Mouse (Mus musculus) MEL (cell line): ENCODE measurements around the gene Mrm2. TPM values are rescaled to one million over a fixed set of nuclear protein-coding genes. Genes with fewer than 3 reads are reported as not detected.

Experiments
- DNase-seq: peaks from one replicate; pipeline ENCODE4 v3.0.0; 2011; ENCODE audit warnings: low read depth, low spot score
- H3K27ac ChIP-seq: 2 replicates; pipeline ENCODE4 v1.5.1; 2012; ENCODE audit warnings: low read depth, mild to moderate bottlenecking, control low read depth, low read length, moderate library complexity; ENCODE audit not compliant: control insufficient read depth
- H3K27me3 ChIP-seq, 2 experiments: fragments of 150-350 bp in 1 of 2; sonication (generic) in 1 of 2; 2 replicates each; pipeline ENCODE4 v1.6.1; 2012; ENCODE audit warnings: low read length in 2 of 2, mild to moderate bottlenecking in 2 of 2, improper control_type of control experiment in 1 of 2, moderate library complexity in 1 of 2; ENCODE audit not compliant: insufficient read depth in 2 of 2, control insufficient read depth in 1 of 2
- H3K36me3 ChIP-seq, 2 experiments: 2 replicates each; pipeline ENCODE4 v1.6.1; 2012 to 2014; ENCODE audit warnings: low read length in 2 of 2, improper control_type of control experiment in 1 of 2, inconsistent platforms in 1 of 2, mild to moderate bottlenecking in 1 of 2; ENCODE audit not compliant: insufficient read depth in 2 of 2, control insufficient read depth in 1 of 2
- H3K4me1 ChIP-seq, 2 experiments: fragments of 150-350 bp in 1 of 2; sonication (generic) in 1 of 2; 2 replicates each; pipeline ENCODE4 v1.6.1; 2012; ENCODE audit warnings: low read length in 2 of 2, improper control_type of control experiment in 1 of 2, mild to moderate bottlenecking in 1 of 2; ENCODE audit not compliant: insufficient read depth in 2 of 2, control insufficient read depth in 1 of 2
- H3K4me3 ChIP-seq, 2 experiments: fragments of 150-350 bp in 1 of 2; sonication (generic) in 1 of 2; 2 replicates each; pipeline ENCODE4 v1.5.1; 2012; ENCODE audit warnings: low read depth in 2 of 2, low read length in 2 of 2, mild to moderate bottlenecking in 2 of 2, moderate library complexity in 2 of 2, control low read depth in 1 of 2, improper control_type of control experiment in 1 of 2; ENCODE audit not compliant: control insufficient read depth in 1 of 2, insufficient read depth in 1 of 2
- H3K79me2 ChIP-seq: 2 replicates; pipeline ENCODE4 v1.6.1; 2012; ENCODE audit warnings: mild to moderate bottlenecking, low read length, moderate library complexity; ENCODE audit not compliant: control insufficient read depth, poor library complexity, insufficient read depth
- H3K9ac ChIP-seq: 2 replicates; pipeline ENCODE4 v1.6.1; 2012; ENCODE audit warnings: low read depth, mild to moderate bottlenecking, control low read depth, low read length, moderate library complexity; ENCODE audit not compliant: control insufficient read depth, poor library complexity, severe bottlenecking
- H3K9me3 ChIP-seq: fragments of 150-350 bp; sonication (generic); replicated peaks from 2 replicates; pipeline ENCODE4 v1.6.1; 2012; ENCODE audit warnings: mild to moderate bottlenecking, low read length, improper control_type of control experiment, moderate library complexity; ENCODE audit not compliant: insufficient read depth
- BHLHE40 ChIP-seq: IDR thresholded peaks from 2 replicates; pipeline ENCODE4 v1.6.1; 2012; ENCODE audit warnings: low read depth, mild to moderate bottlenecking, inconsistent platforms, low read length, improper control_type of control experiment, borderline replicate concordance
- CHD2 ChIP-seq: IDR thresholded peaks from 2 replicates; pipeline ENCODE4 v1.6.1; 2011; ENCODE audit warnings: low read length, improper control_type of control experiment
- CTCF ChIP-seq, 3 experiments: IDR thresholded peaks in 2 of 3; conservative IDR thresholded peaks in 1 of 3; 2 replicates each; pipeline ENCODE4 v1.5.1; 2011 to 2012; ENCODE audit warnings: low read length in 3 of 3, low read depth in 2 of 3, mild to moderate bottlenecking in 2 of 3, improper control_type of control experiment in 1 of 3, inconsistent platforms in 1 of 3, mixed read lengths in 1 of 3, moderate library complexity in 1 of 3; ENCODE audit not compliant: control insufficient read depth in 1 of 3, insufficient read depth in 1 of 3, poor library complexity in 1 of 3, severe bottlenecking in 1 of 3
- E2F4 ChIP-seq: IDR thresholded peaks from 2 replicates; pipeline ENCODE4 v1.6.1; 2011; ENCODE audit warnings: low read depth, low read length, improper control_type of control experiment, borderline replicate concordance
- EP300 ChIP-seq, 2 experiments: IDR thresholded peaks; 2 replicates each; pipeline ENCODE4 v1.6.1; 2011; ENCODE audit warnings: improper control_type of control experiment in 2 of 2, low read length in 2 of 2, low read depth in 1 of 2, mild to moderate bottlenecking in 1 of 2
- HCFC1 ChIP-seq: IDR thresholded peaks from 2 replicates; pipeline ENCODE4 v1.6.1; 2012; ENCODE audit warnings: low read depth, mild to moderate bottlenecking, inconsistent platforms, low read length, improper control_type of control experiment, moderate library complexity
- MAFK ChIP-seq: IDR thresholded peaks from 2 replicates; pipeline ENCODE4 v1.6.1; 2011; ENCODE audit warnings: low read depth, mild to moderate bottlenecking, low read length, improper control_type of control experiment, borderline replicate concordance
- MAX ChIP-seq: IDR thresholded peaks from 2 replicates; pipeline ENCODE4 v1.6.1; 2011; ENCODE audit warnings: low read length, improper control_type of control experiment
- MAZ ChIP-seq: IDR thresholded peaks from 2 replicates; pipeline ENCODE4 v1.6.1; 2012; ENCODE audit warnings: low read depth, mild to moderate bottlenecking, inconsistent platforms, low read length, improper control_type of control experiment
- MYB ChIP-seq: IDR thresholded peaks from 2 replicates; pipeline ENCODE4 v1.6.1; 2011; ENCODE audit warnings: mild to moderate bottlenecking, low read depth, low read length, improper control_type of control experiment
- POLR2AphosphoS2 ChIP-seq: IDR thresholded peaks from 2 replicates; pipeline ENCODE4 v1.6.1; 2011; ENCODE audit warnings: low read length, improper control_type of control experiment
- POLR2AphosphoS5 ChIP-seq: IDR thresholded peaks from 2 replicates; pipeline ENCODE4 v1.6.1; 2012; ENCODE audit warnings: low read depth, borderline replicate concordance, mild to moderate bottlenecking, inconsistent platforms, low read length, moderate library complexity, mixed read lengths
- RAD21 ChIP-seq: IDR thresholded peaks from 2 replicates; pipeline ENCODE4 v1.6.1; 2011; ENCODE audit warnings: mild to moderate bottlenecking, low read depth, low read length, improper control_type of control experiment
- RCOR1 ChIP-seq: IDR thresholded peaks from 2 replicates; pipeline ENCODE4 v1.6.1; 2012; ENCODE audit warnings: low read depth, mild to moderate bottlenecking, inconsistent platforms, low read length, improper control_type of control experiment
- SIN3A ChIP-seq: IDR thresholded peaks from 2 replicates; pipeline ENCODE4 v1.6.1; 2012; ENCODE audit warnings: low read length, improper control_type of control experiment, inconsistent platforms
- TAL1 ChIP-seq: IDR thresholded peaks from 2 replicates; pipeline ENCODE4 v1.6.1; 2012; ENCODE audit warnings: mild to moderate bottlenecking, inconsistent platforms, low read length, moderate library complexity, mixed read lengths
- USF1 ChIP-seq: IDR thresholded peaks from 2 replicates; pipeline ENCODE4 v1.6.1; 2014; ENCODE audit warnings: low read depth, mild to moderate bottlenecking, inconsistent platforms, low read length, improper control_type of control experiment, moderate library complexity
- USF2 ChIP-seq, 2 experiments: IDR thresholded peaks; 2 replicates each; pipeline ENCODE4 v1.6.1; 2011 to 2012; ENCODE audit warnings: improper control_type of control experiment in 2 of 2, low read length in 2 of 2, borderline replicate concordance in 1 of 2, inconsistent platforms in 1 of 2, low read depth in 1 of 2, mild to moderate bottlenecking in 1 of 2; ENCODE audit not compliant: insufficient read depth in 1 of 2
- ZKSCAN1 ChIP-seq: IDR thresholded peaks from 2 replicates; pipeline ENCODE4 v1.6.1; 2012; ENCODE audit warnings: low read depth, mild to moderate bottlenecking, inconsistent platforms, low read length, improper control_type of control experiment, moderate library complexity
- ZMIZ1 ChIP-seq: IDR thresholded peaks from 2 replicates; pipeline ENCODE4 v1.6.1; 2012; ENCODE audit warnings: low read depth, mild to moderate bottlenecking, inconsistent platforms, low read length, improper control_type of control experiment, moderate library complexity
- polyA plus RNA-seq, 2 experiments: library from polyadenylated mRNA; stranded (reverse) in 1 of 2; unstranded in 1 of 2; fragments of >175 nt in 1 of 2; fragments of >200 nt in 1 of 2; gene quantifications; 2 replicates each; pipeline versions ENCODE4 v1.2.1 to v1.2.4; 2012; ENCODE audit warnings: low replicate concordance in 2 of 2, low read depth in 1 of 2; ENCODE audit not compliant: insufficient read length in 2 of 2, insufficient read depth in 1 of 2, missing spikeins in 1 of 2
- total RNA-seq: library from RNA; depleted of rRNA; stranded (reverse); fragments of 300-350 nt; gene quantifications from 2 replicates; pipeline ENCODE4 v1.2.3, GENCODE M21; 2012

Mrm2 gene
- total and polyA plus RNA-seq, 3 experiments: 14.1 to 15.3 TPM; not detected in 1

DNA sequence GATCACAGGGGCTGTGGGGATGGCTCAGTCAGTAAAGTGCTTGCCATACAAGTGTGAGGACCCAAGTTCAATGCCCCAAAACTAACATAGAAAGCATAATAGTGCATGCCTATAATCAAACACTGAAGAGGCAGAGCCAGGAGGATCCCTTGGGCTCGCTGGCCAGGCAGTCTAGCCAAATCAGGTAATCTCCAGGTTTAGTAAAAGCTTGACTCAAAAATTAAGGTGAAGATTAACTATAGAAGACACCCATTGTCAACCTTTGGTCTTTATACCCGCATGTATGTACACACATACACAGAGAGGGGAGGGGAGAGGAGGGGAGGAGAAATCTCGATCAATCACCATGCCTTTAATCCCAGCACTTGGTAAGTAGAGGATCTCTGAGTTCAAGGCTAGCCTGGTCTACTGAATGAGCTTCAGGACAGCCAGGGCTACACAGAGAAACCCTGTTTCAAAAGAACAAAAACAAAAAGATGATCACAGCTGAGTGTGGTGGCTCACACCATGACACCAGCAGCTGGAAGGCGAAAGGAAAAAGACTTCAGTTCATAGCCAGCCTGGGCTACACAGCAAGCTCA lies 43.6 kb upstream of the Mrm2 start:
- H3K9ac ChIP-seq: no peak overlapping the region
- H3K36me3 ChIP-seq: peaks cover 0 to 16% of the 10 kb centered on the region in 2 experiments; a peak in 2 of 4 replicates
- H3K27ac ChIP-seq: no peak overlapping the region
- peaks cover 13% of the 10 kb centered on the region for H3K79me2 ChIP-seq
- no peaks in the 10 kb centered on the region for H3K9me3 ChIP-seq
- DNase-seq: no peak
- no peak for TF ChIP-seq BHLHE40
- TF ChIP-seq RAD21: no peak
- no peak for TF ChIP-seq MAZ
- TF ChIP-seq E2F4: no peak
- TF ChIP-seq SIN3A: no peak
- TF ChIP-seq RCOR1: no peak
- TF ChIP-seq USF1: no peak
- no peak for TF ChIP-seq POLR2AphosphoS2
- TF ChIP-seq TAL1: no peak
- TF ChIP-seq, all 39 proteins: peak for 0
- Histone ChIP-seq H3K4me1 (peaks cover 0 to 16% of the 10 kb centered on the region in 2 experiments; a peak in 3 of 4 replicates), H3K27me3 (no peaks in the 10 kb centered on the region), H3K4me3 (no peak overlapping the region)

DNA sequence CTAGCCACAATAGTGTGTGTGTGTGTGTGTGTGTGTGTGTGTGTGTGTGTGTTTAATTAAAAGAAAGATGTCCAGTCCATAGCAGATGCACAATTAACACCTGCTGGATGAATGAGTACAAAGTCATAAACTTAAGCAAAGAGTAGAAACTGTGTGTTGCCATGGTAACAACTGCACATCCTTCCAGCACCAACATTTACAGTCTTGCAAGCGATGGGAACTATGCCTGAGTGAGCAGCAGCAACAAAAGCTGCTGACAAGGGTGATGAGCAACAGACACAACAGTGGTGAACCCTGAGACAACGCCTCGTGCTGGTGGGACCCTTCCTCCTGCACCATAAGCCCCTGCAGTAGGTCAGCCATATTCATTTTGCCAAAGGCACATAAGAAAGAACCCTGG lies 42.5 kb upstream of the Mrm2 start:
- H3K27ac ChIP-seq: no peak overlapping the region
- DNase-seq: no peak
- peaks cover 0 to 9% of the 10 kb centered on the region in 2 experiments; a peak in 3 of 4 replicates for H3K4me1 ChIP-seq

DNA sequence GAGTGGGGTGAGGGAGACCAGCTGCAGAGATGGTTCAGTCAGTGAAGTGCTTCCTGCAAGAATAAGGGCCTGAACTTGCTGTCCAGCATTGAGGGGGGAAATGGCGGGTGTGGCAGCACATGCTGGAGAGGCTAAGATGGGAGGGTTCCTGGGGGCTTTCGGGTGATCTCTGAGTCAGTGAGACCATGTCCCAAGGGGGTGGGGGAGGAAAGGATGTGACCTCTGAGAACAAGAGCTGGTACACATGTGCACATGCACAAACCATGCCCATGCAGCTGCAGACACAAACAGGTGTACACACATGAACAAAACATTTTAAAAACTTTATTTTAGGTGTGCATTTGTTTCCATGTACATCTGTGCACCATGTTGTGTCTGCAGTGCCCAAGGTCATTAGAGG lies 42.0 kb upstream of the Mrm2 start:
- Histone ChIP-seq H3K27ac (no peak overlapping the region), H3K9ac (no peak overlapping the region), H3K9me3 (no peaks in the 10 kb centered on the region), H3K4me1 (peaks cover 0 to 4% of the 10 kb centered on the region in 2 experiments; a peak in 1 of 4 replicates), H3K4me3 (no peak overlapping the region), H3K27me3 (no peaks in the 10 kb centered on the region), H3K36me3 (peaks cover 0 to 7% of the 10 kb centered on the region in 2 experiments; a peak in 2 of 4 replicates), H3K79me2 (peaks cover 13% of the 10 kb centered on the region)
- TF ChIP-seq ZKSCAN1: no peak
- TF ChIP-seq CTCF (IDR thresholded peaks at IDR 0.05 in 2 of 3, conservative IDR thresholded peaks at IDR 0.05 in 1 of 3; ENCODE audit: control insufficient read depth in 1 of 3, insufficient read depth in 1 of 3, low read depth in 2 of 3, low read length in 3 of 3, poor library complexity in 1 of 3, severe bottlenecking in 1 of 3): no peak
- TF ChIP-seq MYB: no peak
- TF ChIP-seq MAFK: no peak
- TF ChIP-seq HCFC1: no peak
- TF ChIP-seq CHD2: no peak
- TF ChIP-seq EP300 (IDR thresholded peaks at IDR 0.05; ENCODE audit: low read depth in 1 of 2, low read length in 2 of 2): no peak
- no peak for TF ChIP-seq POLR2AphosphoS5
- DNase-seq: no peak

More for the DNA sequence above, 42.5 kb upstream of the Mrm2 start:
- peaks cover 0 to 10% of the 10 kb centered on the region in 2 experiments; a peak in 2 of 4 replicates for H3K36me3 ChIP-seq
- no peak overlapping the region for H3K4me3 ChIP-seq
- no peaks in the 10 kb centered on the region for H3K9me3 ChIP-seq
- no peak for TF ChIP-seq ZMIZ1
- TF ChIP-seq USF2 (IDR thresholded peaks at IDR 0.05; ENCODE audit: borderline replicate concordance in 1 of 2, insufficient read depth in 1 of 2, low read depth in 1 of 2, low read length in 2 of 2): no peak
- TF ChIP-seq USF1: no peak
- no peak for TF ChIP-seq MAX
- TF ChIP-seq MYB: no peak
- peaks cover 13% of the 10 kb centered on the region for H3K79me2 ChIP-seq
- H3K9ac ChIP-seq: no peak overlapping the region
- no peaks in the 10 kb centered on the region for H3K27me3 ChIP-seq
